Mouse (Mus musculus) heart, postnatal 14 days (tissue): ENCODE results near the gene Wsb2. TPM values are rescaled to one million over a fixed set of nuclear protein-coding genes. Genes with fewer than 3 reads are reported as not detected.

Experiments used
- total RNA-seq, 2 experiments: library from RNA; stranded (reverse); gene quantifications; 2 replicates each; pipeline ENCODE4 v1.2.3; 2021

Wsb2 gene
- total RNA-seq, 2 experiments from 2014 or later, result 96.8 to 103 TPM

Other genes with a start within 250 kb of the Wsb2 start
- gene Suds3, start 241.2 kb upstream of the Wsb2 start, total RNA-seq, result 10 to 100 TPM; 66.6 to 73.7 TPM
- 1 to 10 TPM; 9.0 to 9.3 TPM for gene Taok3, start 237.2 kb upstream of the Wsb2 start, total RNA-seq
- 100 to 1,000 TPM; 399 to 443 TPM for gene Pebp1, start 69.7 kb upstream of the Wsb2 start, total RNA-seq
- gene Vsig10, start 38.2 kb upstream of the Wsb2 start, total RNA-seq, result 10 to 100 TPM; 12.1 to 16.2 TPM
- gene Rfc5, start 31.7 kb downstream of the Wsb2 start, total RNA-seq, result 1 to 10 TPM; 5.5 to 7.0 TPM
- gene Ksr2, start 56.7 kb downstream of the Wsb2 start, total RNA-seq, result under 1 TPM in 1 of 2 experiments, not detected in 1; 0.02 TPM